Mouse (Mus musculus): Measurements from ENCODE around the gene Frmd5.

The Frmd5 gene

GRCm38 (mm10) chr2:121806959-121807653 lies at the start of gene Frmd5:
TSS of gene Frmd5 (minus strand) at chr2:121807087.
- peak; percentile 92 for DNase-seq (ENCODE audit: low spot score)

DNA sequence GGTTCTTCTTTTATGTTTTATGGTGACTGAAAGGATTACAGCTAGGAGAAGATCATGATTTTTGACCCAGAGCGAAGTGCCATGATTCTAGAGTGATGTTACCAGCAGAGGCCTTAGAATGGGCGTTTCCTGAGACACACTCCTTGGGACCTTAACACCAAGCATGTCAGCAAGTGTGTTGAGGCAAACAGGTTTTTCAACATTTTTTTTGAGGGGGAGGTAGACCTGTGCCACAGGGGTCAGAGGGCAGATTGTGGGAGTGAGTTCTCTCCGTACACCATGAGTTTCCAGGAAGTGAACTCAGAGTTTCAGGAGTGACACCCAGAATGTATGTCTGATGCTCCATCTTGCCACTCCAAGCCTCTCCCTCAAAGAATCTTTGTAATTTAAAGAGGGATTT lies 47.1 kb upstream of the Frmd5 start:
- DNase-seq (ENCODE audit: low spot score) = no peak

- DNase-seq (ENCODE audit: low spot score) = no peak
Observed at GRCm38 (mm10) chr2:121852045-121852444, 45.2 kb upstream of the Frmd5 start.

- DNase-seq (ENCODE audit: low spot score) = no peak
Observed at GRCm38 (mm10) chr2:121846050-121846449, 39.2 kb upstream of the Frmd5 start.

DNA sequence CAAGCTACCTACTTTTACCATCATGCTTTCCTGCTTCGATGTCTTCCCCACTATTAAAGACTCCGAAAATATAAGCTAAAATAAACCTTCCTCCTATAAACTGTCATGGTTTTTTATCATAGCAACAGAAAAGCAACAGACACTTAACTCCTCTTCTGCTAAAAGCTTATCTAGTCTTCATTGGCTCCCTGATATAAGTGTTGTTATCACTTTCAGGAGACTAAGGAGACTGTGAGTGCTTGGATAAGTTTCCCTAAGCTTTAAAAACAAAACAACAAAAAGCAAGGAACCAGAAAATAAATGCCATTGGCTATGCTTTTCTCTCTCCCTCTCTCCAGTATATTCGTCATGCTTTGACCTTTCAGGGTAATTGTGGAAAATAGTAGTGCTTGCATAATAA lies 35.4 kb upstream of the Frmd5 start:
- DNase-seq (ENCODE audit: low spot score) = no peak

- no peak for DNase-seq (ENCODE audit: low spot score)
Observed at GRCm38 (mm10) chr2:121841453-121841852, 34.6 kb upstream of the Frmd5 start.

GRCm38 (mm10) chr2:121834926-121835325 lies 28.0 kb upstream of the Frmd5 start:
- no peak for DNase-seq (ENCODE audit: low spot score)

DNA sequence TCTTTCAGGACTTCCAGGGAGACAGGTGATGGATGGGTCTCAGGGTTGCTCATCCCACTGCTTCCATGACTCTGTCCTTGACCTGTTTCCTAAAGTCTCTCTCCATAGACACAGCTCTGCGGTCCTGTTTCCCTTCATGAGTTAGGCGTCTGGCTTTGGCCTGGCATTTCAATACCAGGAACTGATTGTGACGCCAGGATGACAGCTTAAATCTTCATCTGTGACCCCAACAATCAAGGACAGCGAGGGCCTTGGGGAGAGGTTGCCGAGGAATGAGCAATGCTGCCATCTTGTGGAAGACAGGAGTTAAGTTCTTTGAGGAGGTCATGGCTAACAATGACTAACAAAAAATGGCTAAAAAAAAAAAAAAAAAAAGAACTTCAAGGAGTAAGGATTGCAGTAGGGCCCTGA lies 25.6 kb upstream of the Frmd5 start:
- peak; percentile 51 for DNase-seq (ENCODE audit: low spot score)

DNA sequence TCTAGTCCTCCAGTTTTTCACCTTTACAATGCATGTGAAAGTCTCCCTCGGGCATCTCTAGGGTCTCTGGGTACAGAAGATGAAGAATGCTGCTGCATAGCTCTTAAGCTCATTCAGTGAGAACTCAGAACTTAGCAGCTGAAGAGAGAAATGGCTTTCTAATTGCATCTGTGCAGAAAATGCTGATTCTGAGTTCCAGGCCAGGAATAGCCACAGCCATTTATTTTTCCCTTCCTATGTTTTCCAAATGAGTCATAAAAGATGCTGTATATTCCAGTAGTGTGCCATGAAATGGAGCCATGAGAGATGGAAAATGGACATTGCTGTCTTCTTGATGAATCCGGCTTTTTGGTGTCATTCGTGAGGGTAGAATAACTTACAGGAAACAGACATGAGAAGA lies 21.5 kb upstream of the Frmd5 start:
- no peak for DNase-seq (ENCODE audit: low spot score)

DNA sequence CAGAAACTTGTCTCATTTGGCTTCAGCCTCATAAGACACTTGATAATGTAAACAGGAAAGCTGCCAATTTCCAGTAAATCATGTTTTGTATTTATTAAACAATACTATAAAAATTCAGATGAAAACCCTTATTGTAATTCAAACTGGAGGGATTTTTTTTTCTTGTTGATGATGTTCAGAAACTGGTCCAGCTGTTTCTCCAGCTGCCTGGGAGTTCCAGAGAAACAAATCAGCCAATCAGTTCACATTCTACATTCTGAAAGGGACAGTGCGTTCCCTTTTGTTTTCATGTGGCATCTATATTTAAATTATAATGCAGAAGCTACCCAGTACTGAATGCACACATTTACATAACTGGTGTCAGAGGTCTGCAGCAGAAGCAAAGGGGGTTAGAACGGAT lies 19.3 kb upstream of the Frmd5 start:
- no peak for DNase-seq (ENCODE audit: low spot score)

GRCm38 (mm10) chr2:121824653-121825052 lies 17.8 kb upstream of the Frmd5 start:
- DNase-seq (ENCODE audit: low spot score) = no peak

- no peak for DNase-seq (ENCODE audit: low spot score)
Observed at GRCm38 (mm10) chr2:121821787-121822186, 14.9 kb upstream of the Frmd5 start.

DNA sequence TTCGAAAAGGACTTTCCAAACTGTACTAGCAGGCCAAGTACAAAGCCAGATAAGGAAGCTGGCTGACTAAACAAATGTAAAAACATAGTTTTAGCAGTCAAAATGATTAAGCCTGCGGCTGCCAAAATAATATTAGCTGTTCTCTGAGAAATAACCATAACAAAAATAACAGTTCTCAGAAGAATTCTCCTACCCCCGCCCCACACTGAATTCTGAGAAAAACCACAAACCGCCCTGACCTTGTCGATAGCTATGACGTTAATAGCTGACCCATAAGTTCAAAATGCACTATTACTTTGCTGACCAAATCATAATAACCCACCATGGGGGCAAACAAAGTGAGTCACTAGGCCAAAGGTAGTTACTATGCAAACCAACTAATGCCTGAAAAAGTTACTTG lies 4.0 kb upstream of the Frmd5 start:
- DNase-seq (ENCODE audit: low spot score) = peak; percentile 42

GRCm38 (mm10) chr2:121809126-121809525 lies 2.2 kb upstream of the Frmd5 start:
- DNase-seq (ENCODE audit: low spot score) = no peak

DNA sequence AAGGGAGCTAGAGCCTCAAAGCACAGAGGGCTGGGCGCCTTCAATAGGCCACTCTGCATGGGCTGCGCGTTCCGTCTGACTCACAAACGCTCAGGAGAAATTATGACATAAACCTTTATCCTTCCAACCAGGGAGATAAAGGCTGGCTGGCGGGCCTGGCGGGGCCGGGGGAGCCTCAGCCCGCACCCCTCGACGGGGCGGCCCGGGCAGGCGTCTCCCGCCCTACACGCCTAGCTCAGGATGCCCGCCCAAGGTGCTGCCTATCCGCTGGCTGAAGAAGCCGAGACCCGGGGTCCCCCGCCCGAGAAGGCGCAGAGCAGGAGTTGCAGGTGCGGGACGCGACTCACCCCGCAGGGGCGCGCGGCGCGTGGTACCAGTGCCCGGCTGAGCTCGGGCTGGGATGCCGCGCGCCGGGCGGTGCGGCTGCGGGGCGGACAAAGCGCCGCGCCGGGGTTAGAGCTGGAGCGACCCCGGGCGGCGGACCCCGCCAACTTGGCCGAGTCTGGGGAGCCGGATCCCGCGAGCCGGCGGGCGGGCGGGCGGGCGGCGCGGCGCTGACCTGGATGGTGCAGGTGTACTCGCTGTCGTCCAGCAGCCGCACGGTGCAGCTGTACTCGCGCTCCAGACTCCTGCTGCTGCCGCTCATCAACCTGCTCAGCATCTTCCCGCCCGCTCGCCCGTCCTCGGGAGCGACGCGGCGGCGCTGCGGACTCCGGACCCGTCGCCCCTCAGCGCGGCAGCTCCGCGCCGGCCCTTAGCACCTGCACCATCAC lies 530 bp downstream of the Frmd5 start:
- no peak for DNase-seq (ENCODE audit: low spot score)

DNA sequence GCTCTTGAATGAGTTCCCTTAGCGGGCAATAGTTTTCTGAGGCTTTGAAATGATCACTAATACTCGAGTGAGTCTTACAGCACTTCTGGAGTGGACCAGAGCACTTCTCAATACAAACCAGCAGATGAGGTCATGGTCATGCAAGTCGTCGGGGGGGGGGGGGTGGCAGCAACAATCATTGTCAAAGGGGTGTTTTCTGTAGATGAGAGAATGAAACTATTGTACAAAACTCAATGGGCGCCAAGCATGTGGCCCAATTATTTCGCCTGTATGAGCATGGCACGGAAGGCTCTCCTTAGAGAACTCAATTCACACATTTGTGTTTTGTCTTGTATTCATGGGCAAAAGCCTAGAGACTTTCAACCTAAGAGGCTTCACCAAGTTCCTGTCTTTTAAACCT lies 7.8 kb downstream of the Frmd5 start:
- DNase-seq (ENCODE audit: low spot score) = no peak

DNA sequence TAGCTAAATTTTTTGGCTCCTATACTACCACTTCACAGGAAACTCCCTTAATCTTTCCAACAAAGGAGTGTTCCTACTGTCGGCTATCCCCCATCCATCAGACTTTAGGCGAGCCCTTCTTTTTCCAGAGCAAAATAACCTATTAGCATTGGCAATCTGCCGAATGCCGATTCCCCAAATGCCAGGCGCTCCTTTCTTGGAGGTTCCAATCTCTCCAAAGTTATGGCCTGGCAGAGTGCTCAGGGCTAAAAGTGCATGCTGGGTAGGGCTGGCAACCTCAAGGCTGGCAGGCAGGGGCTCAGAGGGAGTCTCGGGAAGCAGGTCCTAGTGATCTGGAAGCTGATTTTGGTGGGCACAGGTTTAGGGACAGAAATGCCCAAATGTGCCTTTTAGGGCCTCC lies 10.9 kb downstream of the Frmd5 start:
- no peak for DNase-seq (ENCODE audit: low spot score)

DNA sequence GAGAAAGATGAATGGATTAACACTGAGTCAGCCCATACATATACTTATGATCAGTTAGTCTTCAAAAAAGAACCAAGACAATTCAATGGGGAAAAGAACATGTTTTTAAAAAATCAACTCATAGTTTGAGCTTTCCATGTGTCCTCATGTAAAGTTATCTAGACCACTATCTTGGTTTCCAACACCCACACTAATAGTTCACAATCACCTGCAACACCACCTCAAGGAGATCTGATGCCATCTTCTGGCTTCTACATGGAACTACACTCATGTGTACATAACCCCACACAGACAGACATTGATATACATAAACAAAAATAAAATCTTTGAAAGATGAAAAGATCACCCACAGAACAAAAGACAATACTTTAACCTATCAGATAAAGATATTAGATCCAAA lies 17.1 kb downstream of the Frmd5 start:
- DNase-seq (ENCODE audit: low spot score) = no peak

DNA sequence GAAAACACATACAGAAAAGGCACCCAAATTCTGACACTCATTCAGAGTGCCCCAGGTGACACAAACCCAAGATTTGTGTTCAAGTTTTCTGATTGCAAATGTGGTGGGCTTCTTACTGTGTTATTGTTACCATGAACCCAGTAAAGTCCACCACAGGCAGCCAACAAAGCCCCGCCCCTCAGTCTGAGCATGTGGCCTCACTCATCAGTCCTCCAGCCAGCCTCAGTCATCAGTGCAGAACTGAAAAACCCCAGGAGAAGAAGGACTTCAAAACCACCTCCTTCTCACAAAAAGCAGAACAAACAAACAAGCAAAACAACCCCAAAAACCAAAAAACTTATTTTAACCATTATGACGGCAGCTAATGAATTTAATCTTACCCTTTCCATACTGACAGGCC lies 18.5 kb downstream of the Frmd5 start:
- no peak for DNase-seq (ENCODE audit: low spot score)

GRCm38 (mm10) chr2:121787767-121788166 lies 19.1 kb downstream of the Frmd5 start:
- no peak for DNase-seq (ENCODE audit: low spot score)

DNA sequence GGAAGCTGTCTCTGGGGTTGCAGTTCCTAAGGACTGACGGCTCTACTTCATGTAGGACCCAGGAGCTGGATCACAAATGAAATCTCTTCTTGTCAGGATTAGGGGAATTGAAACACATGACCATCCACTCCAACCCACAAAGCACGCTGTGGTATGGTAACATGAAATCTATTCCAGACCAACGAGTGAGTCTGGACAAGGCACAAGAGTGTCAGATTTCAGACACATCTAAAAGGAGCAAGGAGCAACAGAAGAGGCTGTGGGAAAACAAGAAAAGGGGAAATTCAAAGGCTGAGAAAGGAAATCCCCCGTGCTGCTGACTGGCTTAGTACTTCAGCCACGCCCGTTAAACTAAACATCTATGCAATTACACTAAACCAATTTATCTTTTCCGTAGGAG lies 19.6 kb downstream of the Frmd5 start:
- no peak for DNase-seq (ENCODE audit: low spot score)

- no peak for DNase-seq (ENCODE audit: low spot score)
Observed at GRCm38 (mm10) chr2:121776219-121776618, 30.7 kb downstream of the Frmd5 start.

DNA sequence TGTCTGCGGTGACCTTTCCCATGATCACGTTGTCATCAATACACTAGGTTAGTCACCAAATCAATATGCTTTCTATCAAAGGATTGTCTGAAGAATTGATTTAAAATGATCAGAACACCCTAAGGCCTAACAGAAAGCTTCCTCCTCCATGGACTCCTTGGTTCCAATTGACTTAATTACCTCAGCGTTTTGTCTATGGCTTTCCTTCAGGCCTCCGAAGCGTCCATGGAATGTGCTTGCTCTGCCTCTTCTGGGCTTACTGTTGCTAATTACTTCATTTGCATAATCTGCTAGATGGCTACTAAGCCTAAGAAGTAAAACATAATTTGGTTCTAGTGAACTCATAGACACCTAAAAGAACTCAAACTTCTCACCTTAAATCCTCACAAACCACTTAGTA lies 42.0 kb downstream of the Frmd5 start:
- DNase-seq (ENCODE audit: low spot score) = no peak

DNA sequence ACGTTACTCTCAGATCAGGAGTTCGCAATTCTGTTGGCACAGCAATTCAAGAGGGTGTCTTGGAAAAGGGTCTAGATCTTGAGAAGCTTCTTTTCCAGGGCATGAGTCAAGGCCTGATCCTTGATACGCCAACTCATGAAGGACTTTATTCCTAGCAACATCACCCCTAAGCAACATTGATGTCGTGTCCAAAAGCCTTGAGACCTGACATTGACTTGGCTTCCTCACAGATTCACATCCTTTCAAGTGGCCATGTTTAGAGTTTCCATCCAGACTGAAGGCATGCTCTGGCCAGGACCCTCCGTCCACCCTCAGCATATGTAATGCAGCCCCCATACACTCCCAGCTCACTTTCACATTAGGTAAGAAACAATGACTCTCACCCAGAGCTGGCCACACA lies 45.0 kb downstream of the Frmd5 start:
- DNase-seq (ENCODE audit: low spot score) = no peak
